Mouse (Mus musculus): ENCODE data around the gene Zfp704. TPM values are rescaled to one million over a fixed set of nuclear protein-coding genes. Genes with fewer than 3 reads are reported as not detected.

Zfp704 gene
- total and polyA plus RNA-seq, 2 experiments from 2014 or later: 13.0 to 70.4 TPM

DNA sequence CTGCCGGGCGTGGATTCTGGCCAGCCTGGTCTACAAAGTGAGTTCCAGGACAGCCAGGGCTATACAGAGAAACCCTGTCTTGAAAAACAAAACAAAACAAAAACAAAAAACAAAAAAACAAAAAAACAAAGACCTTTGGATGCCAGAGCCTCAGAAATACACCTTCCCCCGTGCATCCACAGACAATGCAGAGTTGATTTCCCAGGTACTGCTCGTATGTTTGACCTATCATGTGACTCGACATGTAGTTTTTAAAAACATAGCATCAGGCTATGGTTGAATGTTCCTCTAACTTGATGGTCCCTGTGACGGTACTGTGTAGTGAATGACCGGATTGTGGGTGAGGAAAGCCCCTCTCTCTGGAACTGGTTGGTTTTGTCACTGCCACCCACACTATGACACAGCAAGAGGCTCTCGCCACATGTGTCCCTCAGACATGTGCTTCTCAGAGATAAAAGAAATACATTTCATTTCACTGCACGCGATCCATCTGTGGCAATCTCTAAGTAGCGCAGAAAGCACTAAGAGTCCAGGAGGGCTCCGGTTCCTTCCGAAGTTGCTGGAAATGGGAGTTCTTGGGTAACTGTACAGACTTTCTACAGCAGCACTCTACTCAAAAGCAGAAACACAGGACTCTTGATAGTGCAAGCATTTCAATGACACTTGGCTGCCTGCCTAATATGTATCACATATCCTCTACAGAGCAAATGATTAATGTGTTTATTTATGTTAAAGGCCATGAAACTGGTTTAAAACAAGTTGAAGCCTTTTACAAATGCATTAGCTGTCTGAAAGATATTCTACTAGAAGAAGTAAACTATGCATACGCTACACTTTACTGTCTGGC, 28.7 kb downstream of the Zfp704 start:
- Histone ChIP-seq H3K9me3 (ENCODE audit: low read length) (no peaks in the 10 kb centered on the region), H3K36me3 (ENCODE audit: insufficient read depth) (no peaks in the 10 kb centered on the region), H3K4me1 (ENCODE audit: insufficient read depth) (peaks cover 4% of the 10 kb centered on the region; the same call in 1 of the 2 replicates), H3K4me2 (ENCODE audit: low read depth) (no peak overlapping the region), H3K9ac (no peak overlapping the region), H3K4me3 (ENCODE audit: low read depth, low read length) (no peak overlapping the region), H3K27me3 (ENCODE audit: insufficient read depth, low read length) (no peaks in the 10 kb centered on the region), H3K27ac (ENCODE audit: low read depth, low read length) (no peak overlapping the region)
- ATAC-seq (no peak), DNase-seq (no peak)
- WGBS: 94% methylated on average over 14 of the region's 14 CpGs
- no peak for TF ChIP-seq CTCF (IDR thresholded peaks at IDR 0.05; ENCODE audit: low read depth)

- 88% methylated on average over 3 of the region's 3 CpGs for WGBS
- no peak overlapping the region for H3K27ac ChIP-seq (ENCODE audit: low read depth, low read length)
- no peaks in the 10 kb centered on the region for H3K9me3 ChIP-seq (ENCODE audit: low read length)
- no peaks in the 10 kb centered on the region for H3K27me3 ChIP-seq (ENCODE audit: insufficient read depth, low read length)
- no peak for DNase-seq
- no peak overlapping the region for H3K4me2 ChIP-seq (ENCODE audit: low read depth)
- H3K36me3 ChIP-seq (ENCODE audit: insufficient read depth): no peaks in the 10 kb centered on the region
- H3K4me3 ChIP-seq (ENCODE audit: low read depth, low read length): no peak overlapping the region
- ATAC-seq: no peak
- H3K4me1 ChIP-seq (ENCODE audit: insufficient read depth): peaks cover 4% of the 10 kb centered on the region; the same call in 1 of the 2 replicates
- no peak for TF ChIP-seq CTCF (IDR thresholded peaks at IDR 0.05; ENCODE audit: low read depth)
- no peak overlapping the region for H3K9ac ChIP-seq
Measured at GRCm38 (mm10) chr3:9580102-9580501, 29.8 kb downstream of the Zfp704 start.

DNA sequence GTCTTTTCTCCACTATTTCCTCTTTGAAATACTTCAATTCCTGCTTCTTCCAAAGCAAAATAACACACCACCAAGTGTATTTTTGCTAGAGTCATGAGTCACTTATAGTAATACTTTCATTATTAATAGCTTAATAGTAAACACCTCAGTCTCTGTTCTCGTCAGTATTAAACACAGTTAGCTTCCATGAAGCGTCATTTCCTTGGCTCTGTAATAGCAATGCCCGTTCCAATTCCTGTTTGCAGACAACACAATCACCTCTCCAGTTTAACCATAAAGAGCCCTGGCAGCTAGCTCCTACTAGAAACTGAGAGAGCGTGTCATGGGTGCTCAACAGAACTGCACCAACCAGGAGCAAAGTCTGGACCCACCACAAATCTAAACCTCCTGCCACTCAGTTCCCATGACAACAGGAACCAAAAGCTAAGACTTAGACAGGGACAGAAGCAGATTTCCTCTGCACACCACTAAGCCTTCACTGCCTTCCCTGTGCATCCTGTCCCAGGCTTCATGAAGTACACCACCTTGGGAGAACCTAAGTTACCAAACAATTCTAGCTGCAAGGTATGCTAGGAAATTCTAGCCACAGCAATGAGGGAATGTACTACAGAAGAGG, 30.7 kb downstream of the Zfp704 start:
- ATAC-seq: peak; percentile 76
- TF ChIP-seq CTCF (IDR thresholded peaks at IDR 0.05; ENCODE audit: low read depth): no peak
- no peaks in the 10 kb centered on the region for H3K27me3 ChIP-seq (ENCODE audit: insufficient read depth, low read length)

GRCm38 (mm10) chr3:9576872-9577271, 33.0 kb downstream of the Zfp704 start:
- no peaks in the 10 kb centered on the region for H3K36me3 ChIP-seq (ENCODE audit: insufficient read depth)
- ATAC-seq (no peak), DNase-seq (no peak)
- WGBS: 93% methylated on average over 4 of the region's 4 CpGs
- no peak for TF ChIP-seq CTCF (IDR thresholded peaks at IDR 0.05; ENCODE audit: low read depth)
- peaks cover 13% of the 10 kb centered on the region for H3K4me1 ChIP-seq (ENCODE audit: insufficient read depth)
- H3K27ac ChIP-seq (ENCODE audit: low read depth, low read length): no peak overlapping the region
- H3K4me3 ChIP-seq (ENCODE audit: low read depth, low read length): no peak overlapping the region
- no peaks in the 10 kb centered on the region for H3K27me3 ChIP-seq (ENCODE audit: insufficient read depth, low read length)
- no peaks in the 10 kb centered on the region for H3K9me3 ChIP-seq (ENCODE audit: low read length)
- H3K9ac ChIP-seq: no peak overlapping the region
- no peak overlapping the region for H3K4me2 ChIP-seq (ENCODE audit: low read depth)

More for the DNA sequence above, 30.7 kb downstream of the Zfp704 start:
- Histone ChIP-seq H3K4me3 (ENCODE audit: low read depth, low read length) (no peak overlapping the region), H3K9ac (no peak overlapping the region), H3K4me2 (ENCODE audit: low read depth) (no peak overlapping the region), H3K4me1 (ENCODE audit: insufficient read depth) (peaks cover 8% of the 10 kb centered on the region; the same call in 1 of the 2 replicates), H3K27ac (ENCODE audit: low read depth, low read length) (no peak overlapping the region), H3K9me3 (ENCODE audit: low read length) (no peaks in the 10 kb centered on the region), H3K36me3 (ENCODE audit: insufficient read depth) (no peaks in the 10 kb centered on the region)
- WGBS: 37% methylated on average over 4 of the region's 4 CpGs
- no peak for DNase-seq

DNA sequence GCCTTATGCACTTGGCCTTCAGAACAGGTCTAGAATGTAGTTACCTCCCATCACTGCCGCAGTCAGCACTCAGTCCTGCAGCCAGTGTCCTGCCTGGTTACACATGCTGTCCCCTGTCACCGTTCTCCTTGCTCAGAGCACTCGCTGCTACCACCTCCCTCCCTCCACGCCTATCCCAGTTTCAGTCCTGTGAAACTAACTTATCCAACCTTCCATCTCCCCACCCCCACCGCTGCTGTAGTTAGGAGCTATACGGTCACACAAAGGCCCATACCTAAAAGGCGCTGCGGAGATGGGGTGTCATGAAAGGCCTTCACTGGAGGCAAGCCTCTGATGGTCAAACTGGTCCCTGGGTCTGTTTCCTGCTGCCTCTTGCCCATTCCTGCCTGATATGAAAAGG, 35.6 kb downstream of the Zfp704 start:
- Histone ChIP-seq H3K4me1 (ENCODE audit: insufficient read depth) (peaks cover 11% of the 10 kb centered on the region), H3K9ac (no peak overlapping the region), H3K4me2 (ENCODE audit: low read depth) (no peak overlapping the region), H3K27me3 (ENCODE audit: insufficient read depth, low read length) (no peaks in the 10 kb centered on the region), H3K27ac (ENCODE audit: low read depth, low read length) (no peak overlapping the region), H3K4me3 (ENCODE audit: low read depth, low read length) (no peak overlapping the region), H3K36me3 (ENCODE audit: insufficient read depth) (no peaks in the 10 kb centered on the region), H3K9me3 (ENCODE audit: low read length) (no peaks in the 10 kb centered on the region)
- no peak for DNase-seq
- WGBS: 63% methylated on average over 8 of the region's 8 CpGs
- no peak for TF ChIP-seq CTCF (IDR thresholded peaks at IDR 0.05; ENCODE audit: low read depth)
- no peak for ATAC-seq

DNA sequence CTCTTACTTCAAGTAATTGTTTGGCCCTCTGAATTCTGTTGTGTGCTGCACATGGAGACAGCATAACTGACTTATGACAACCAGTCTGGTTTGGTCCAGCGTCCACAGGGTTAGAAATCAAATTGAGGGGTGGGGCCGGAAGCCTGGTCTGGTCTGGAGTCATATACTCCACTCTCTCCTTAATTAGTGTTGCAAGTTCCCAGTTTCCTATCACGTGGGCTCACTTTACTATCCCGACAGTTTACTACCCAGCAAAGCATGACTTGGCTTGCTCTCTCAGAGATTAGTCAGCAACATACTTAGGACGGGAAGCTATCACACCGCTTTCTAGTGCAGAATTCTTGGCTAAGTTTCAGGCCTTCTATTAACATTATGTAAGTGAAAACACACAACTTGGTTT, 36.3 kb downstream of the Zfp704 start:
- H3K27me3 ChIP-seq (ENCODE audit: insufficient read depth, low read length): no peaks in the 10 kb centered on the region
- H3K9me3 ChIP-seq (ENCODE audit: low read length): no peaks in the 10 kb centered on the region
- no peaks in the 10 kb centered on the region for H3K36me3 ChIP-seq (ENCODE audit: insufficient read depth)
- no peak overlapping the region for H3K27ac ChIP-seq (ENCODE audit: low read depth, low read length)
- H3K4me3 ChIP-seq (ENCODE audit: low read depth, low read length): no peak overlapping the region
- ATAC-seq (no peak), DNase-seq (no peak)
- TF ChIP-seq CTCF (IDR thresholded peaks at IDR 0.05; ENCODE audit: low read depth): no peak
- 41% methylated on average over 6 of the region's 6 CpGs for WGBS
- no peak overlapping the region for H3K9ac ChIP-seq
- peaks cover 9% of the 10 kb centered on the region; the same call in 1 of the 2 replicates for H3K4me1 ChIP-seq (ENCODE audit: insufficient read depth)
- H3K4me2 ChIP-seq (ENCODE audit: low read depth): no peak overlapping the region

- Histone ChIP-seq H3K9ac (no peak overlapping the region), H3K4me3 (ENCODE audit: low read depth, low read length) (no peak overlapping the region), H3K36me3 (ENCODE audit: insufficient read depth) (no peaks in the 10 kb centered on the region), H3K27ac (ENCODE audit: low read depth, low read length) (no peak overlapping the region), H3K4me2 (ENCODE audit: low read depth) (no peak overlapping the region), H3K9me3 (ENCODE audit: low read length) (no peaks in the 10 kb centered on the region), H3K27me3 (ENCODE audit: insufficient read depth, low read length) (no peaks in the 10 kb centered on the region), H3K4me1 (ENCODE audit: insufficient read depth) (peaks cover 9% of the 10 kb centered on the region; the same call in 1 of the 2 replicates)
- no peak for DNase-seq
- 58% methylated on average over 8 of the region's 8 CpGs for WGBS
- no peak for ATAC-seq
- TF ChIP-seq CTCF (IDR thresholded peaks at IDR 0.05; ENCODE audit: low read depth): no peak
Measured at GRCm38 (mm10) chr3:9572261-9572660, 37.6 kb downstream of the Zfp704 start.
